Mouse (Mus musculus) spleen, adult 2 months (tissue): ENCODE measurements around the gene Cntln. TPM values are rescaled to one million over a fixed set of nuclear protein-coding genes. Genes with fewer than 3 reads are reported as not detected.

ENCODE experiments used
- DNase-seq, 2 experiments: peaks; one replicate each; pipeline versions ENCODE4 v3.0.0 to v3.0.0-alpha.2; 2012 to 2021; ENCODE audit warnings: low spot score in 2 of 2, low read depth in 1 of 2
- H3K27ac ChIP-seq: fragments of 200-500 bp; 2 replicates; pipeline ENCODE4 v1.5.1; 2012; ENCODE audit warnings: low read length, inconsistent platforms; ENCODE audit not compliant: insufficient read depth
- H3K27me3 ChIP-seq: fragments of 200-500 bp; 2 replicates; pipeline ENCODE4 v1.6.1; 2012; ENCODE audit warnings: mild to moderate bottlenecking, moderate library complexity, low read length, inconsistent platforms; ENCODE audit not compliant: control insufficient read depth, insufficient read depth
- H3K36me3 ChIP-seq: fragments of 200-500 bp; 2 replicates; pipeline ENCODE4 v1.6.1; 2012; ENCODE audit warnings: mild to moderate bottlenecking, low read length, inconsistent platforms; ENCODE audit not compliant: control insufficient read depth, insufficient read depth
- H3K4me1 ChIP-seq: fragments of 200-500 bp; 2 replicates; pipeline ENCODE4 v1.6.1; 2011; ENCODE audit warnings: inconsistent platforms; ENCODE audit not compliant: control insufficient read depth, insufficient read depth, insufficient read length
- H3K4me3 ChIP-seq: fragments of 200-500 bp; 2 replicates; pipeline ENCODE4 v1.5.1; 2011; ENCODE audit warnings: mild to moderate bottlenecking, inconsistent platforms; ENCODE audit not compliant: insufficient read depth, insufficient read length; ENCODE audit errors: extremely low read depth
- CTCF ChIP-seq: fragments of 200-500 bp; IDR thresholded peaks from 2 replicates; pipeline ENCODE4 v1.5.1; 2011; ENCODE audit warnings: mild to moderate bottlenecking, inconsistent platforms; ENCODE audit not compliant: insufficient read depth, insufficient read length, insufficient replicate concordance; ENCODE audit errors: extremely low read depth
- POLR2A ChIP-seq: fragments of 200-500 bp; IDR thresholded peaks from 2 replicates; pipeline ENCODE4 v1.6.1; 2011; ENCODE audit warnings: low read depth, low read length, inconsistent platforms
- WGBS: fragments of 180-500 bp; shearing (Covaris S2); methylation state at CpG from one replicate; pipeline ENCODE4 v1.1.7; 2018; 5-methylcytosine and 5-hydroxymethylcytosine counted together
- polyA plus RNA-seq: library from polyadenylated mRNA; depleted of rRNA; stranded (reverse); fragments of >200 nt; gene quantifications from 2 replicates; pipeline ENCODE4 v1.2.3, GENCODE M21; 2012

The Cntln gene
- polyA plus RNA-seq, 1 experiment, result 0.60 TPM

DNA sequence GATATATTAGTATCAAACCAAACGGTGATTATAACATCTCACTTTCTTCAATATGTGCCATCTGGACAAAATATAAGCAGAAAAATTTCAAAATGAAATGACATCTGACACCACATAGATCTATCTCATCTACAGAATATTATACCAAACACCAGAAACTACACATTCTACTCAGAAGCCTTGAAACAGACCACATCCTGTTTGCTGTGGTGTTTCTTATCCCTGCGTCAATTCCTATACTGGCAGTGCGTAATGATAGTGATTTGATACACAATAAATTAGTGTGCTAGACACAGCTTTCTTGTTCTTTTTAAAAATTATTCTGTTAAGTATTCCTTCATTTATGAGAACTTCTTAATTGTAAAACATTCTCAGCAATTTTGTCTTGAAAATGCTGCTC is 62.3 kb downstream of the Cntln start:
- Histone ChIP-seq H3K27me3 (no peaks in the 10 kb centered on the region), H3K27ac (no peak overlapping the region), H3K4me1 (no peaks in the 10 kb centered on the region), H3K36me3 (no peaks in the 10 kb centered on the region), H3K4me3 (no peak overlapping the region)
- DNase-seq, result peak in 1 of 2 experiments; percentile 8
- 74% methylated on average over 3 of the region's 3 CpGs for WGBS
- no peak for TF ChIP-seq POLR2A
- no peak for TF ChIP-seq CTCF

GRCm38 (mm10) chr4:84976875-84977646 is 93.0 kb downstream of the Cntln start:
- TF ChIP-seq CTCF, result no peak
- no peak for TF ChIP-seq POLR2A
- no peak for DNase-seq
- no peak overlapping the region for H3K4me3 ChIP-seq
- H3K36me3 ChIP-seq, result no peaks in the 10 kb centered on the region
- 27% methylated on average over 7 of the region's 7 CpGs for WGBS
- no peaks in the 10 kb centered on the region for H3K27me3 ChIP-seq
- peaks cover 2% of the 10 kb centered on the region; the same call in 1 of the 2 replicates for H3K4me1 ChIP-seq
- H3K27ac ChIP-seq, result no peak overlapping the region

GRCm38 (mm10) chr4:84995520-84996348 is 111.6 kb downstream of the Cntln start:
- TF ChIP-seq CTCF (no peak), POLR2A (no peak)
- 89% methylated on average over 10 of the region's 10 CpGs for WGBS
- H3K4me1 ChIP-seq, result no peaks in the 10 kb centered on the region
- H3K27me3 ChIP-seq, result no peaks in the 10 kb centered on the region
- DNase-seq, result no peak
- no peaks in the 10 kb centered on the region for H3K36me3 ChIP-seq
- H3K4me3 ChIP-seq, result no peak overlapping the region
- H3K27ac ChIP-seq, result no peak overlapping the region

DNA sequence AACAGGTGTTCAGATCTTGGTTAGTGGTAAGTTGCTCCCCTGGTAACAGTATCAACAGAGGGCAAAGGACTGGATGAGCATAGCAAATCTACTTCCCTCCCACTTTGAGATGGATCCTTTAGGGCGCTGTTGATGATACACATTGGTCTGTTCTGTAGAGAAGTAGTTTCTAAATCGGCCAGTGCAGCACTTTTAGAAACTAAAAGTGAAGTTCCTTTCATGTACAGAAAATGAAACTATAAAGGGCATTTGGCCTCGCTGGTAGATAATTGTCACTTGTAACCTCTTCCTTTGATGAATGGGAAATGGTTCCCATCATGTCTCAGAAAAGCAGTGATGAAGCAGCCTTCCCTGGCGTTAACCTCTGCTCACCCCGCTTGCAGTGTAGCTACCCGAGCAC is 121.5 kb downstream of the Cntln start:
- H3K4me3 ChIP-seq, result peak overlapping the region; percentile 17
- WGBS, result 54% methylated on average over 6 of the region's 6 CpGs

GRCm38 (mm10) chr4:85006789-85007188 is 122.7 kb downstream of the Cntln start:
- no peak overlapping the region for H3K4me3 ChIP-seq
- TF ChIP-seq POLR2A, result no peak
- TF ChIP-seq CTCF, result no peak
- DNase-seq, result no peak
- H3K36me3 ChIP-seq, result no peaks in the 10 kb centered on the region
- no peaks in the 10 kb centered on the region for H3K4me1 ChIP-seq
- H3K27ac ChIP-seq, result no peak overlapping the region
- no peaks in the 10 kb centered on the region for H3K27me3 ChIP-seq
- WGBS, result 98% methylated on average over 3 of the region's 3 CpGs

More for the DNA sequence above, 121.5 kb downstream of the Cntln start:
- no peak for TF ChIP-seq CTCF
- TF ChIP-seq POLR2A, result no peak
- H3K27me3 ChIP-seq, result no peaks in the 10 kb centered on the region
- no peak overlapping the region for H3K27ac ChIP-seq
- no peak for DNase-seq
- no peaks in the 10 kb centered on the region for H3K36me3 ChIP-seq
- no peaks in the 10 kb centered on the region for H3K4me1 ChIP-seq

GRCm38 (mm10) chr4:85010846-85011245 is 126.7 kb downstream of the Cntln start:
- TF ChIP-seq CTCF (no peak), POLR2A (no peak)

DNA sequence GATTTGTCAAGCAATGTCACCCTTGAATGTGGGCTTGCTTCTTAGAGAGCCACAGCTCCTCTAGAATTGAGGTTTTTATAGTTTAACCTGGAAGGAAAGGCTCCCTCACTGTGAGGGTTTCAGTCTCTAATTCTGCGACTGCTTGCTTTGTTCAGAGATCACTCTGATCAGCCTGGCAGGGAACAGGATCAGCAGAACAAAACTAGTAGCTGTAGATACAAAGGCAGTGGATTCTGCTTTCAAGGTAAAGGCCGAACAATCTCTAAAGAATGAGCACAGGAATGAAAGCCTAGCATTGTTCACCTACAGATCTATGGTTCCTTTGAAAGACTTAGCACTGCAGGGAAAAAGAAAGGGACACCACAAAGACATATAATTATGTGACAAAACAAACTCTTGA is 161.6 kb downstream of the Cntln start:
- WGBS, result 90% methylated on average over 2 of the region's 2 CpGs

More at GRCm38 (mm10) chr4:85010846-85011245, 126.7 kb downstream of the Cntln start:
- H3K4me1 ChIP-seq, result no peaks in the 10 kb centered on the region
- no peak overlapping the region for H3K27ac ChIP-seq
- H3K27me3 ChIP-seq, result no peaks in the 10 kb centered on the region
- no peak for DNase-seq
- no peaks in the 10 kb centered on the region for H3K36me3 ChIP-seq
- H3K4me3 ChIP-seq, result no peak overlapping the region

More for the DNA sequence above, 161.6 kb downstream of the Cntln start:
- no peaks in the 10 kb centered on the region for H3K4me1 ChIP-seq
- no peak overlapping the region for H3K4me3 ChIP-seq
- DNase-seq, result no peak
- TF ChIP-seq POLR2A (no peak), CTCF (no peak)
- H3K27me3 ChIP-seq, result no peaks in the 10 kb centered on the region
- no peak overlapping the region for H3K27ac ChIP-seq
- H3K36me3 ChIP-seq, result no peaks in the 10 kb centered on the region
